Mouse (Mus musculus) neural tube, embryonic 10.5 days (tissue): ENCODE data around the gene Gm47955.
"Not testable (repeated sequence)": the region's sequence is repeated elsewhere in the genome, so short reads cannot be mapped to it uniquely, and the experiment has no call there.

Experiments
- DNase-seq: peaks from one replicate; pipeline ENCODE4 v3.0.0-alpha.2; 2017; ENCODE audit warnings: low spot score; ENCODE audit errors: extremely low spot score

Gm47955 gene

DNA sequence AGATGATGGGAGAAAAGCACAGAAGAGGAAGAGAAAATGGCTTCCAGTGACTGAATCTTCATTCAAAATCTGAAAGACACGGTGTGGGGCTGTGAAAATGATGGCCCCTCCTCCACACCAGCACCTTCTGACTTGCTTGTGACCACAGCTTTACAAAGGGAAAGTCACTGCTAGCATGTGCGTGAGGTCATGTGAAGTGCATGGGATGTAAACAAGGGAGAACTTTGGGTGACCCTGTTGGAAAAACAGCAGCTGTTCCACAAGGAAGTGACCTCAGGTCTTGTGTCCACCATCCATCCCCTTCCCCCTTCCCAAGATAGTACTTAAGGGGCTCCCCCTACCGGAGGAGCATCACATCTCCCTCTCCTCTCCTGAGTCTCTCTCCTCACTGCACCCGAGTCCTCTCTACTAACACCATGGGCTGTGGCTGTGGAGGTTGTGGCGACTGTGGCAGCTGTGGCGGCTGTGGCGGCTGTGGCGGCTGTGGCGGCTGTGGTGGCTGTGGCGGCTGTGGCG is at the start of gene Gm47955:
Gm47955 (plus strand) TSS at position 417 of the 516 bp plus-strand sequence.
- DNase-seq: no peak

DNA sequence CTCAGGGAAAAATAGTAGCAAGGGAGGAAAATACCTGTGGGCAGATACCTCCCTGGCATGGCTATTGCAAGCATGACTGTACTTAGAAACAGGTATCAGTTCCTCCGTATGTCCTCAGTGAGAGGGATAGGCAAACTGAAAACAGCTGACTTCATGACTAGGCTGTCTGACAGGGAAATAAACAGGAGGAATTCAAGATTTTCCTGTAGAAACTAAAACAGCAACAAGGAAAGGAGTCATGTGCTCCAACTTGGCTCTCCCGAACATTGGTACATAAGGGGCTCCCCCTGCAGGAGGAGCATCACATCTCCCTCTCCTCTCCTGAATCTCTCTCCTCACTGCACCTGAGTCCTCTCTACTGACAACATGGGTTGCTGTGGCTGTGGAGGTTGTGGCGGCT is 47.1 kb upstream of the Gm47955 start, which contains the start of gene A030005L19Rik:
A030005L19Rik (plus strand) TSS at position 301 of the 400 bp plus-strand sequence.
- no peak for DNase-seq

DNA sequence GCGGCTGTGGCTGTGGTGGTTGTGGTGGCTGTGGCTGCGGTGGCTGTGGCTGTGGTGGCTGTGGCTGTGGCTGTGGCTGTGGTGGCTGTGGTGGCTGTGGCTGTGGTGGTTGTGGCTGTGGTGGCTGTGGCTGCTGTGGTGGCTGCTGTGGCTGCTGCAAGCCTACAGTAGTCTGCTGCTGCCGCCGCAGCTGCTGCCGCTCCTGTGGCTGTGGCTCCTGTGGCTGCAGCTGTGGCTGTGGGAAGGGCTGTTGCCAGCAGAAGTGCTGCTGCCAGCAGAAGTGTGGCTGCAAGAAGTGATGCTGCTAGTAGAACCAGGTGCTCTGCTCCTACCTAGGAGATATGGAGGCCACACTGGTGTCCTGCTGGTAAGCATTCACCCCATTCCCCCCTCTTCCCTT is 46.7 kb upstream of the Gm47955 start:
- DNase-seq: not testable (repeated sequence)

DNA sequence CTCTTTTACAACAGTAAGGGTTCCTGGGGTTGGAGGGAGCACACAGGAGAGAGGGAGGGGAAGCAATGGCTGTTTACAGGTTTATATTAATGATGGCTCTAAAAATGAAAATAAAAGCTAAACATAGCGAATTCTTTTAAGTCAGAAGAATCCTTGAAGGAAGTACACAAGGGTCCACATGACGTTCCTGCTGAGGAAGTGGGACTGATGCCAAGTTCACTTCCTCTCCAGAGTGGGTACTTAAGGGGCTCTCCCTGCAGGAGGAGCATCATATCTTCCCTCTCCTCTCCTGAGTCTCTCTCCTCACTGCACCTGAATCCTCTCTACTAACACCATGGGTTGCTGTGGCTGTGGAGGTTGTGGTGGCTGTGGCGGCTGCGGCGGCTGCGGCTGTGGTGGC is 35.4 kb upstream of the Gm47955 start, which contains the start of gene A030014E15Rik:
A030014E15Rik (plus strand) TSS at position 268 of the 400 bp plus-strand sequence.
- DNase-seq: no peak

DNA sequence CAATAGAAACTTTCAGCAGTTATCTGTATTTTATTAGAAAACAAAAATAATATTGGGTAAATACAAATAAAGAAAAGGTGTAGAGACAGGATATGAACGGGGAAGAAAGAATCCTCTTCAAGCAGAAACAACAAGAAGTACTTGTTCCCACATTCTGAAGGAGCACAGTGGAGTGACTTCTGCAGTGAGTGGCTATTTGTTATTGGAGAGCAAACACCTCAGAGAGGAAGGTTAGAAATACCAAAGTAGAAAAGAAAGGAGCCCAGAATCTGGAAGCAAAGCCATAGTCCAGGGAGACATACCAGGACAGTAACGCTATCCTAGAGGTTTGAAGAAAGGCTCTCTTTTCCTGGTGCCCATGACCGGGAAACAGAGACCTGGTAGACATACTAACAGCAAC is 29.5 kb upstream of the Gm47955 start:
- not testable (repeated sequence) for DNase-seq

DNA sequence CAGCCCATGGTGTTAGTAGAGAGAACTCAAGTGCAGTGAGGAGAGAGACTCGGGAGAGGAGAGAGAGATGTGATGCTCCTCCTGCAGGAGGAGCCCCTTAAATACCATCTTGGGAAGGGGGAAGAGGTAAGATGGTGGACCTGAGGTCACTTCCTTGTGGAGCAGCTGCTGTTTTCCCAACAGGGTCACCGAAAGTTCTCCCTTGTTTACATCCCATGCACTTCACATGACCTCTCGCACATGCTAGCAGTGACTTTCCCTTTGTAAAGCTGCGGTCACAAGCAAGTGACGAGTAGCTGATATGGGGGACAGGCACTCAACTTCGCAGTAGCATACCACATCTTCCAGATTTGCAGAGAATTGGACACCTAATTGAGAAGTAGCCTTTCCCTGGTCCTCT is 28.8 kb upstream of the Gm47955 start, which contains the start of gene Gm6217:
Gm6217 (minus strand) TSS at position 74 of the 400 bp plus-strand sequence.
- DNase-seq: not testable (repeated sequence)

DNA sequence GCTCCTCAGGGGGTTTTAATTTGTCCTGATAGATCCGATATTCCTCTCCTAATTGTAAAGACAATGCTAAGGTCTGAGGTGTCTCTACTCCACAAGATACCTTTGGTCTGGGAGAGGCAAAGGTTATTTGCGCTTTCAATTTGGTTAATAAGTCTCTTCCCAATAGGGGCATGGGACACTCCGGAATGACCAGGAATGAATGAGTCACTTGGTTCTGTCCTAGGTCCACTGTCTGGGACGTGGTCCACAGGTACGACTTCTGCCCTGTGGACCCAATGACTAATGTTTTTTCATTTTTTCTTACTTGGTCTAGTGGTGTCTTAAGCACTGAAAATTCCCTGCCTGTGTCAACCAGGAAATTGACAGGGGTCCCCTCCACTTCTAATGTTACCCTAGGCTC is 21.4 kb upstream of the Gm47955 start:
- DNase-seq: no peak

DNA sequence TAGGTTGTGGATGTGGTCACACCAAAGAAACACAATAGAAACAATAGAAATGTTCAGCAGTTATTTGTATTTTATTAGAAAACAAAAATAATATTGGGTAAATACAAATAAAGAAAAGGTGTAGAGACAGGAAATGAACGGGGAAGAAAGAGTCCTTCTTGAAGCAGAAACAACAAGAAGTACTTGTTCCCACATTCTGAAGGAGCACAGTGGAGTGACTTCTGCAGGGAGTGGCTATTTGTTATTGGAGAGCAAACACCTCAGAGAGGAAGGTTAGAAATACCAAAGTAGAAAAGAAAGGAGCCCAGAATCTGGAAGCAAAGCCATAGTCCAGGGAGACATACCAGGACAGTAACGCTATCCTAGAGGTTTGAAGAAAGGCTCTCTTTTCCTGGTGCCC is 17.6 kb upstream of the Gm47955 start:
- not testable (repeated sequence) for DNase-seq

DNA sequence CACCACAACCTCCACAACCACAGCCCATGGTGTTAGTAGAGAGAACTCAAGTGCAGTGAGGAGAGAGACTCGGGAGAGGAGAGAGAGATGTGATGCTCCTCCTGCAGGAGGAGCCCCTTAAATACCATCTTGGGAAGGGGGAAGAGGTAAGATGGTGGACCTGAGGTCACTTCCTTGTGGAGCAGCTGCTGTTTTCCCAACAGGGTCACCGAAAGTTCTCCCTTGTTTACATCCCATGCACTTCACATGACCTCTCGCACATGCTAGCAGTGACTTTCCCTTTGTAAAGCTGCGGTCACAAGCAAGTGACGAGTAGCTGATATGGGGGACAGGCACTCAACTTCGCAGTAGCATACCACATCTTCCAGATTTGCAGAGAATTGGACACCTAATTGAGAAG is 16.8 kb upstream of the Gm47955 start, which contains the start of gene A030003K21Rik:
A030003K21Rik (minus strand) TSS at position 94 of the 400 bp plus-strand sequence.
- DNase-seq: not testable (repeated sequence)

DNA sequence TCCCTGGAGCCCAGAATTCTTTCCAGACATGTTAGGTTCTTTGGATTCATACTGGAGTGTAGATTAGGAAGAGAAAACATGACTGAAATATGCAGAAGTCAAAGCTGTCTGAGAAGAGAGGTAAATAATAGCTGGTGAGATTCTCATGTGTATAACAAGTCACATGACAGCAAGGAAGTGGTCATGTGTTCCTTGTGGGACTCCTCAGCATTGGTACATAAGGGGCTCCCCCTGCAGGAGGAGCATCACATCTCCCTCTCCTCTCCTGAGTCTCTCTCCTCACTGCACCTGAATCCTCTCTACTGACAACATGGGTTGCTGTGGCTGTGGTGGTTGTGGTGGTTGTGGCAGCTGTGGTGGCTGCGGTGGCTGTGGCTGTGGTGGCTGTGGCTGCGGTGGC is 14.1 kb upstream of the Gm47955 start:
- DNase-seq: not testable (repeated sequence)

DNA sequence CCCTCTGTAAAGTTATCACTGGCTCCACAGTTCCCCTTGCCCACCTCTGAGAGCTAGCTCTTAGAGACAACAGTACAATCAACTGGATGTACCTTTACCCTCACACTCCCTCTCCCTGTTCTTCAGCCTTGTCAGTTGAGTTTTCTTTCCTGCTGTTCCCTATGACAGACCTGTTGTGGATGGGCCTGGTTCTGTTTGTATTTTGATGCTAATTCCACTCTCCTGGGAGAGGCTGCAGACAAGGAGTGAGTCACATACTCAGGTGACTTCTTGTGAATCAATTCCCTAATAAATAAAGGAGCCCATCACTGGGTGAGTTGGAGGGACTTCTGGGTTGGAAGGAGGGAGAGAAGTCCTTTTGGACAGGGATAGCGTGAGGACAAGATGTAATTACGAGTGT is 11.5 kb upstream of the Gm47955 start:
- DNase-seq: no peak

DNA sequence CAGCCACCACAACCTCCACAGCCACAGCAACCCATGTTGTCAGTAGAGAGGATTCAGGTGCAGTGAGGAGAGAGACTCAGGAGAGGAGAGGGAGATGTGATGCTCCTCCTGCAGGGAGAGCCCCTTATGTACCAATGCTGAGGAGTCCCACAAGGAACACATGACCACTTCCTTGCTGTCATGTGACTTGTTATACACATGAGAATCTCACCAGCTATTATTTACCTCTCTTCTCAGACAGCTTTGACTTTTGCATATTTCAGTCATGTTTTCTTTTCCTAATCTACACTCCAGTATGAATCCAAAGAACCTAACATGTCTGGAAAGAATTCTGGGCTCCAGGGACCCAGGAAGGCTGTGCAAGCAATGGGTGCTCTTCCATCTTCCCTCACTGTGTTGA is 4.2 kb upstream of the Gm47955 start, which contains the start of gene Gm7544:
Gm7544 (minus strand) TSS at position 101 of the 400 bp plus-strand sequence.
- not testable (repeated sequence) for DNase-seq

DNA sequence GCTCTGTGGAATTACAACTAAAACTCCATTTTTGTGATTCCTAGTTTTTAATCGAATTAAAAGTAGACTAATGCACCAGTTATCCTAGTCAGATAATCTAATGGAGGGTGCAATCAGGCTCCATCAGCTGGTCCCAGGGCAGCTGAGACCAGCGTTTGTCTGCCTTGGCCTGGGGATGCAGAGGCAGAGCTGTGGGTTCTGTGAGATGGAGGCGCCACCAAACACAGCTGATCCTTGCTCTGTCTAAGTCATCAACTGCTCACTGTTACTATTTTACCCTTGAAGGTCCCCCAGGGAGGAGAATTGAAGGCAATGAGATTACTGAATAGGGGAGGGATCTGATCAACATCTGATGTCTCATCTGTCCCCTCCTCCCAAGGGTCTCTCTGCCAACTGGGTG is 6.3 kb downstream of the Gm47955 start:
- no peak for DNase-seq

DNA sequence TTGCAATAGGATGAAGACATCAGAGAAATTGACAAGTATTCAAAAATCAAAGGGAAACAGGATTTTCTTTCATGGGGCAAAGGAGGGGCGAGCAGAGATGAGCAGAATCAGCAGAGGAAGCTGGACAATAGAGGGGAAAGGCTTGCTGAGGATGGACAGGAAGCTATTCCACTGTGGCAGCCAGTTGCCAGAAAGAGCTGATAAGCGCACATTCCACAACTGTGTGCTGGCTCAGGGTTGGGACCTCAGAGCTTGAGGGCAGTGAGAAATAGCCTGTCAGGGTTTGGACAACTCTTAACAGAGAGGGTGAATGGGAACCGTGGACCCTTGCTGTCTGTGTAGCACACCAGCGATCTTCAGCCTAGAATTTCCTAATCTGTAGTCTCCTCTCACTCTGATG is 12.0 kb downstream of the Gm47955 start:
- DNase-seq: no peak

DNA sequence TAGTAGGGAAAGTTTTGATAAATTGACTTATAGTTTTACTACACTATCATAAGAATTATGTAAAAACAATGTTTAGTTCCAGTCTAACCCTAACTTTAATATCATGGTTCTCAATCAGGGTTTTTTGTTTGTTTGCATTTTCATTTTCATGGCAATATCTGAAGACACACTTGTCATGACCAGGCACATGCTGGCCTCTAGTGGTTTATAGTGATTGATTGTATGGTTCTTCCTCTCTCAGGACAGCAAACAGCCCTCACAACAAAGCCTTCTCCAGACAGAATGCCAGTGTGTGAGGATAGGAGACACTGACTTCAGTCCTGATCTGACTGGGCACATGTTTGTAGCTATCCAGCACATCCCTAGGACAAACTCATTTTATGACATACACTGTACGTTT is 13.2 kb downstream of the Gm47955 start:
- DNase-seq: no peak

DNA sequence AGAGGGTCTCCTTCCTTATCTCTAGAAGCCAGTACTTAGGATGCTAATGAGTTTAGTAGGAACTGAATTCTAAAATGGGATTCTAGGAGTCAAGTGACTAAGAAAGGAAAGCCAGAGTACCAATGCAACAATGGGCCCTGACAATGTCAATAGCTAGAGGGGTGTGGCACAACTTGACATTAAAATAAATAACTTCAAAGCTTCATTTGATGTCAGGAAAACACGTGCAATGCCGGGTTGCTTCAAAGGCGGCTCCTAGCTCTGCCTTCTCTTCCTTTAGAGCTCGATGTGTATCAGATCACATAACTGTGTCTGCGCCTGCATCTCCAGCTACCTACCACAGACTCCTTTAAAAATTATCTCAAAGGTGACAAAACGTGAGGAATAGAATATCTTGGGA is 13.8 kb downstream of the Gm47955 start:
- DNase-seq: no peak

DNA sequence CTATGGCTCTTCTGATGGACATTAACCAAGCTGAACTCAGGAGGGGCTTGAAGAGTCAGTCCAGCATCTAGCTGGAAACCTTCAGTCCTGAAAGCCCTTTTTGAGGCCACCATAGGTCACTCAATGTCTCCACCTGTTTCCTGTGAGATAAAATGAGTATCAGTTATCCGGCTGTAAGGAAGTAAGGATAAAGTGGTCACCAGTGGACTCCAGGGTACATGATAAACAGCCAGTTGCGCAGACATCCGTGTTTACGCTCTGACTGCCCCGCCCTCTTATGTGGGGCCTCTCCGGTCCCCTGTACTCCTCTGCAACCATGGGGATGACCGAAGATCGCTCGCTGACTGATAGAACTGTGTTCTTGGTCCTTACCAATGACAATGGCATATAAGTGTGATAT is 14.3 kb downstream of the Gm47955 start:
- DNase-seq: no peak

DNA sequence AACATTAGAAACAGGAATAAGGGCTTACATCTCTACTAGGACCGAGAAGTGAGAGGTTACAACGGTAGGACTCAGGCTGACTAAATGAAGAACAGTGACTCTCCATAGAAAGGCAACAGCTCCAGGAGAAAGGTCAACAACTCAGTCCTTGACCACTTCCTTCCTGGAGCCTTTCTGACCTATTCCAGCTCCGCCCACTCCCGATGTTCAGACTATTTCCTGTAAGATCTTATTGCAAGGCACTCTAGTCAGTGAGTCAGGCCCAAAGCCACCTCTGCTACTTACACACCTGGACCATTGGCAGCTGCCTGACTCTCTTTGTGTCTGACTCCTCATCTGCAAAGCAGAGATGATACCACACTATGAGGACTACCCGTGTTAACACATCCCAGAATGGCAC is 15.7 kb downstream of the Gm47955 start:
- no peak for DNase-seq

DNA sequence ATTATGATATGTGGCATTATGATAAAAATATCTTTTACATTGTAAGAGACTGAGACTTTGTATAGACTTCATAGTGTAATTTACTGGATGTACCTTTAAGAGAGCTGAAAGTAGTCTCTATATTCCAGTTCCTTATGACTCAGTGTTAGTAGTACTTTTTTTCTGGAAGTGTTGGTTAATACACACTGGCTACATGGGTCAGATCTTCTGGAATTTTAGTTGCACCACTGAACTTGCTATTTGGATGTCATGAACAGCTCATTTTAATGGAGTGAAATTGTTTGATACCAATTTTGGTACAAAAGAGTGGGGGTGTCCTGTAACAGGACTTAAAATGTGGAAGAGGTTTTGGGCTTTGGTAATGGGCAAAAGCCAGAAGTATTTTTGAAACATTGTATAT is 17.8 kb downstream of the Gm47955 start:
- DNase-seq: no peak

DNA sequence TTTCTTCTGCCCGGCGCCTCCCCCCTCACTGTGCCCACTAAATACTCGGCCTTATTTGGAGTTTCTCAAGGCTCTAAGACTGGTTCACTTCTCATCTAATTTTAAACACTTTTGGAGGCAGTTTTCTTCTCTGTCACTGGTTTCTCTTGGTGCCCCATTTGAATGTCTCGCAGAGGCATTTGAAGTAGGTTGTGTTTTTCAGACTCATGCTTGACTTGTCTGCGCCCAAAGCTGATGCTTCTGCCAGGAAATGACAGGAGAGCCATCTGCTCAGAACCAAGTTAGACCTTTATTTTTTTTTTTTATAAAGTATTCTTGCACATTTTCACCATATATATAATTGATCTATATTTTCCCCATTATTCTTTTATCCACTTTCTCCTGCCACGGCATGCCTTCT is 26.7 kb downstream of the Gm47955 start:
- DNase-seq: no peak

DNA sequence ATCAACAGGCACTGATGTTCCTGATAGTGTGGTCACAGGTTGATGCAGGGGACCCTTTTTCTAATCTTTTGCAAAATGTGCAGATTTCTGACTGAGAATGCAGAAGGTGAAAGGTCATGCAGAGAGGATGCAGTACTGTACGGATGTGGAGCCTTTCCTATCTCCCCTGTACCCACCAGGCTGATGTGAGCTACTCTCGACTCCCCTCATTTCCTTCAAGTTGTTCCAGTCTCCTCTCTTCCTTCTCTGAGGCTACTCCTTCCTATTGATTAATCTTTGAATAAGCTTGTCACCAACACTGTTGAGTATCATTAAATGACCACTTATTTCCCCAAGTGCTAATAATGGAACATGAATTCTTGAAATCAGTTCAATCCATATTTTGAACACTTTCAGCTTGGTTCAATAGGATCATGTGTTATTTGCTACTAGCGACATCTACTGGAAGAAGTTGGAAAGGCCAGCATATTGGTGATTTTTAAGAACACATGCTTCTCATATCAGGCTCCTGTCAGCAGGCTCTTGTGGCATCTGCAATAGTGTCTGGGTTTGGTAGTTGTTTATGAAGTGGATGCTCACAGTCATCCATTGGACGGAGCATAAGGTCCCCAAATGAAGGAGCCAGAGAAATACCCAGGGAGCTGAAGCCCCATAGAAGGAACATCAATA is 27.6 kb downstream of the Gm47955 start:
- DNase-seq: no peak

DNA sequence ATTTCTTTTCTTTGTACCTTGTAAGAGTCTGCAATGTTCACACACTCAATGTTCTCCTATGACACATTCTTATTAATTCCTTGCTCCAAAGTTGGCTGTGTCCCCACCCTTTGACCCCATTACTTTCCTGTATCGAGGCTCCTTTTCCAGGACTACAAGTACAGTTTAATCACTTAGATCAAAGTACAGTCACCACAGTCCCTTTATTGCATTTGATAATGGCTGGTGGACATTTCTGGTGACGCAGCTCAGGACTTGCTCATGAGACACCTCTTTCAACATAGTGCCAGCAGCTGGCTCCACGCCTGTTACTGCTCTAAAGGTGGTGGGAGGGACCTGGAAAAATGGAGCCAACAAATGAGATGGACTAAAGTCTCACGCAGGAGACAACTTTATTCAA is 31.0 kb downstream of the Gm47955 start:
- no peak for DNase-seq

DNA sequence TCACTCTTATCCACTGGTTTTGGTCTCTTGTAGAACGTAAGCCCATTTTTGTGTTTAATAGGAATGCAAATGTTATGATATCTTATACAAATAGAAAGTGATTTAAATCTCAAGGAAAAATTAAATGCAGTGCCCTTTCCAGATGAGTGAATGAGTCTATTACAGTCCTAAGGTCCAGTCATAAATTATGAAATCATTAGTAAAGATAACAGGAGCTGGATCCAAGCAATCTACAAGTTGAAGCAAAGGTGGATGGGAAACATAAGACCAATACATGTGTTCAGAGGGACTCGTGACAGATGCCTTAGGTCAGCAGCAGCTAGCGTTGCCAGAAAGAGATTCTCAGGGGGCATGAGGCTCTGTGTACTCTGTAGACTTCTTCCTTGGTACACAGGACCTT is 31.5 kb downstream of the Gm47955 start:
- no peak for DNase-seq
